Mouse (Mus musculus) kidney, adult 2 months (tissue): ENCODE results near the gene Gm10721.
"Not testable (repeated sequence)": the region's sequence is repeated elsewhere in the genome, so short reads cannot be mapped to it uniquely, and the experiment has no call there.

ENCODE experiments used
- CTCF ChIP-seq: fragments of 200-500 bp; conservative IDR thresholded peaks from 2 replicates; pipeline ENCODE4 v1.5.1; 2011; ENCODE audit warnings: low read depth, mild to moderate bottlenecking, control low read depth, low read length, moderate library complexity, mixed read lengths; ENCODE audit not compliant: insufficient read depth, insufficient read length
- POLR2A ChIP-seq: fragments of 200-500 bp; IDR thresholded peaks from one replicate; pipeline ENCODE4 v1.6.1; 2011; ENCODE audit warnings: low read depth, low read length, control low read depth

GRCm38 (mm10) chr9:3026741-3027140 is 13.8 kb downstream of the Gm10721 start:
- TF ChIP-seq POLR2A, CTCF: not testable (repeated sequence)
